Mouse (Mus musculus): ENCODE data around the gene Plekha8. TPM values are rescaled to one million over a fixed set of nuclear protein-coding genes. Genes with fewer than 3 reads are reported as not detected.

Plekha8 gene
- total and polyA plus RNA-seq, 2 experiments from 2014 or later: 5.2 to 14.9 TPM

DNA sequence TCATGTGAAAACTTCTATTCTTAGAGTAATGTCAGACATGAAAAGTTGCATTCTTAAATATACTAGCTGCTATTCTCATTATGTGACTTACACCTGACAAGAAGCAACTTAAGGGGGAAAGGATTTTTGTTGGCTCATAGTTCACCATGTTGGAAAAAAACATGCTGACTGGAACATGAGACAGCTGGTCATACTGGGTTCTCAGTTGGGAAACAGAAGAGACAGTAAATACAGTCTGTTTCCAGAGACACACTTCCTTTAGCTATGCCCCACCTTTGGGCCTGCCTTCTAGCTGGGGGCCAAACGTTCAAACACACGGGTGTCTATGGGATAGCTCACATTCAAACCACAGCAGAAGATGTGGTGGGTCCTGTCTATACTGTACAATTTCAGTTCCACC, 41.3 kb upstream of the Plekha8 start:
- no peak for DNase-seq (ENCODE audit: low spot score)
- Histone ChIP-seq H3K9ac (replicated peaks; ENCODE audit: low read length, poor library complexity, severe bottlenecking) (no peak overlapping the region), H3K4me2 (ENCODE audit: low read depth, low read length, poor library complexity, severe bottlenecking) (no peak overlapping the region), H3K27ac (ENCODE audit: low read depth, low read length) (no peak overlapping the region), H3K36me3 (ENCODE audit: insufficient read depth, low read length) (no peaks in the 10 kb centered on the region), H3K27me3 (ENCODE audit: insufficient read depth, low read length) (no peaks in the 10 kb centered on the region), H3K9me3 (ENCODE audit: low read length) (no peaks in the 10 kb centered on the region), H3K4me1 (ENCODE audit: insufficient read depth, low read length) (peaks cover 19% of the 10 kb centered on the region), H3K4me3 (ENCODE audit: low read depth, low read length) (no peak overlapping the region)
- no peak for TF ChIP-seq CTCF (IDR thresholded peaks at IDR 0.05)
- ATAC-seq (ENCODE audit: low FRiP score): no peak
- 53% methylated on average over 2 of the region's 2 CpGs for WGBS

DNA sequence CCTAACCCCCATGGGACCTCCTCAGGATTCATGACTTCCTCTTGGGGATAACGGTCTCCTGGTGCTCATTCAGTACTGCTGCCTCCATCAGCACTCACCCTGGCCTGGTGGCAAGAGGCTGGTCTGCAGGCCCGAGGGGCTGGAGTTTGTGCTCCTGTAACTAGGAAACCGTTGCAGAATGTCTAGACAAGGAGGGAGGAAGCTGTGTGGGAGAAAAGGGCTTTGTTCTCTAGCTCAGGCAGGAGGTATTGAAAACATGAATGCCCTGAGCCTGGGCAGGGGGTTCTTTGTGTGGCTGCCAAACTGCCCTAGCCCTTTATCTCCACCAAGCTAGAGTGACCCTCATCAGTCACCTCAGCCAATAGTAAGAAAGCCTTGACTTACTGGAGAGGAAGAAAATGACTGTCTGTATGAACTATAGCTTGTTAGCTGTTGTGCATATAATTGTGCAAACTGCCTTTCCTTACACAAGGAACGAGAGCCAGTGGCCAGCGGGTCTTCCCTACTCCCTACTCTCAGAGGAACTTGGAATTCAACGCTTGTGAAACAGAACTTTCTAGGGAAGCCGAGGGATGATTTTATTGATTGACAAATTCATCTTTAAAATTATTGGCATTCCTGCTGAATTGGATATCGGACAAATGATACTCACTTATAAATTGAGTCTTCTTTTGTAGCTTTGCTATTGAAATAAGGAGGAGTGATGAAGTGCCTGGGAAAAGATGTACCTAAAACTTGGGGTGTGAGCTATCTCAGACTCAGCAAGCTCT, 40.4 kb upstream of the Plekha8 start:
- peaks cover 19% of the 10 kb centered on the region for H3K4me1 ChIP-seq (ENCODE audit: insufficient read depth, low read length)

DNA sequence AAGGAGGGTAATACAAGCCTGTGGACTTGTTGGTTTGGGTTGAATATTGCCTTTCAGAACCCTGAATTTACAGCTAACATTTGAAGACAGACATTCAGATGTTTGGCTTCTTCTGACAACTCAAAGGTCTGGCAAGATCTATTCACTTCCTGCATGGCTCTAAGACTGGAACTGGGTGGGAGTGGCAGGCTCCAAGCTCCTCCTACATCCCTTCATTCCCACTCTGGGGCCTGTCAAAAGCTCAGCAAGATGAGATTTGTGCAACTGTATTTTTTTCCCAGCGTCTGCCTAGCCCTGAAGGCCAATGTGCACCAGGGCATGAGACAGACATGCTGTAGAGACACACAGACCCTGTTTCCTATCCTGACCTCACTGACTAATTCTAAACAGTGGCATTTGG, 39.1 kb upstream of the Plekha8 start:
- H3K4me3 ChIP-seq (ENCODE audit: low read depth, low read length): no peak overlapping the region
- peaks cover 19% of the 10 kb centered on the region for H3K4me1 ChIP-seq (ENCODE audit: insufficient read depth, low read length)
- no peaks in the 10 kb centered on the region for H3K27me3 ChIP-seq (ENCODE audit: insufficient read depth, low read length)
- ATAC-seq (ENCODE audit: low FRiP score) (no peak), DNase-seq (ENCODE audit: low spot score) (no peak)
- no peak overlapping the region for H3K27ac ChIP-seq (ENCODE audit: low read depth, low read length)
- H3K9ac ChIP-seq (replicated peaks; ENCODE audit: low read length, poor library complexity, severe bottlenecking): no peak overlapping the region
- 61% methylated on average over 1 of the region's 1 CpGs for WGBS
- no peak overlapping the region for H3K4me2 ChIP-seq (ENCODE audit: low read depth, low read length, poor library complexity, severe bottlenecking)
- H3K36me3 ChIP-seq (ENCODE audit: insufficient read depth, low read length): no peaks in the 10 kb centered on the region
- TF ChIP-seq CTCF (IDR thresholded peaks at IDR 0.05): no peak
- H3K9me3 ChIP-seq (ENCODE audit: low read length): no peaks in the 10 kb centered on the region

More for the DNA sequence above, 40.4 kb upstream of the Plekha8 start:
- Histone ChIP-seq H3K27me3 (ENCODE audit: insufficient read depth, low read length) (no peaks in the 10 kb centered on the region), H3K36me3 (ENCODE audit: insufficient read depth, low read length) (no peaks in the 10 kb centered on the region), H3K9ac (replicated peaks; ENCODE audit: low read length, poor library complexity, severe bottlenecking) (no peak overlapping the region), H3K9me3 (ENCODE audit: low read length) (no peaks in the 10 kb centered on the region), H3K4me3 (ENCODE audit: low read depth, low read length) (no peak overlapping the region), H3K27ac (ENCODE audit: low read depth, low read length) (0 out of 2 replicates have a peak overlapping the region, but pooled peaks have one; percentile 47), H3K4me2 (ENCODE audit: low read depth, low read length, poor library complexity, severe bottlenecking) (no peak overlapping the region)
- WGBS: 15% methylated on average over 8 of the region's 8 CpGs
- DNase-seq (ENCODE audit: low spot score) (peak; percentile 82), ATAC-seq (ENCODE audit: low FRiP score) (peak; percentile 77)
- no peak for TF ChIP-seq CTCF (IDR thresholded peaks at IDR 0.05)

DNA sequence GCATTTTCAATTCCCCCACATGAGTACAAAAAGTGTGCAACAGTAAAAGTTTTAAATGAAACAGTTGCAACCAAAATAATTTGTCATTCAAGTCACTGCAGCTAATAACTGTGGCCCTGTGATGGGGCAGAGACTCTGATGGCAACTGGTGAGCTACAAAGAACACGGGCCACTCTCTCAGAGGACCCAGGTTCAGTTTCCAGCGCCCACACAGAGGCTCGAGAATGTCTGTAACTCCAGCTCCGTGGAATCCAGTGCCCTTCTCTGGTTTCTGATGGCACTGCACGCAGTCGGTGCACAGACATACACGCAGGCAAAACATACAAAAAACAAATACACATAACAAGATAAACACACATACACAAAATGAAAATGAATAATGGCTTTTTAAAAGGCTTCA, 37.2 kb upstream of the Plekha8 start:
- no peak for DNase-seq (ENCODE audit: low spot score)
- no peak for ATAC-seq (ENCODE audit: low FRiP score)
- H3K27ac ChIP-seq (ENCODE audit: low read depth, low read length): no peak overlapping the region
- TF ChIP-seq CTCF (IDR thresholded peaks at IDR 0.05): no peak
- H3K27me3 ChIP-seq (ENCODE audit: insufficient read depth, low read length): no peaks in the 10 kb centered on the region
- no peak overlapping the region for H3K4me2 ChIP-seq (ENCODE audit: low read depth, low read length, poor library complexity, severe bottlenecking)
- no peaks in the 10 kb centered on the region for H3K9me3 ChIP-seq (ENCODE audit: low read length)
- whole genome bisulfite sequencing: 94% methylated on average over 7 of the region's 7 CpGs
- no peaks in the 10 kb centered on the region for H3K36me3 ChIP-seq (ENCODE audit: insufficient read depth, low read length)
- H3K4me3 ChIP-seq (ENCODE audit: low read depth, low read length): no peak overlapping the region
- H3K9ac ChIP-seq (replicated peaks; ENCODE audit: low read length, poor library complexity, severe bottlenecking): no peak overlapping the region
- H3K4me1 ChIP-seq (ENCODE audit: insufficient read depth, low read length): peaks cover 24% of the 10 kb centered on the region

DNA sequence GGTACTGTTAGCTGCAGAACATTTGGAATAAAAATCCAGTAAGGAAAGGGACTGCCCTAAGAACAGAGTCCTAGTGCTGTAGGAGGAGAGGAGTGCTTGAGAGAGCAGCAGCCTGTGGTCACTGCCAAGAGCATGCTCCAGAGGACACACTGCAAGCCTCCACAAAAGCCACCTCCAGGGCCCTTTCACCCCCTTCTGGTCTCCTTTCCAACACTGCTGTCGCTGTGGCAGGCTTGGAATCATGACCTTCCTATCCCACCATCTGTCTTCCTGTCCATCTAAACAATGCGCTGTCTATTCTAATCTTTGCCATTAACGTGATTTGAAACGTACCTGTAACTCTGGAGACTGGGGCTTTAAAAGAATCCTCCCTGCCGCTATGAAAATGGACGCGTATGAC, 36.4 kb upstream of the Plekha8 start:
- no peak for TF ChIP-seq CTCF (IDR thresholded peaks at IDR 0.05)
- no peak overlapping the region for H3K27ac ChIP-seq (ENCODE audit: low read depth, low read length)
- DNase-seq (ENCODE audit: low spot score) (peak; percentile 56), ATAC-seq (ENCODE audit: low FRiP score) (no peak)
- H3K27me3 ChIP-seq (ENCODE audit: insufficient read depth, low read length): no peaks in the 10 kb centered on the region
- H3K4me2 ChIP-seq (ENCODE audit: low read depth, low read length, poor library complexity, severe bottlenecking): no peak overlapping the region
- no peak overlapping the region for H3K4me3 ChIP-seq (ENCODE audit: low read depth, low read length)
- 54% methylated on average over 7 of the region's 7 CpGs for WGBS
- H3K9ac ChIP-seq (replicated peaks; ENCODE audit: low read length, poor library complexity, severe bottlenecking): no peak overlapping the region
- H3K36me3 ChIP-seq (ENCODE audit: insufficient read depth, low read length): no peaks in the 10 kb centered on the region
- H3K9me3 ChIP-seq (ENCODE audit: low read length): no peaks in the 10 kb centered on the region
- H3K4me1 ChIP-seq (ENCODE audit: insufficient read depth, low read length): peaks cover 24% of the 10 kb centered on the region

DNA sequence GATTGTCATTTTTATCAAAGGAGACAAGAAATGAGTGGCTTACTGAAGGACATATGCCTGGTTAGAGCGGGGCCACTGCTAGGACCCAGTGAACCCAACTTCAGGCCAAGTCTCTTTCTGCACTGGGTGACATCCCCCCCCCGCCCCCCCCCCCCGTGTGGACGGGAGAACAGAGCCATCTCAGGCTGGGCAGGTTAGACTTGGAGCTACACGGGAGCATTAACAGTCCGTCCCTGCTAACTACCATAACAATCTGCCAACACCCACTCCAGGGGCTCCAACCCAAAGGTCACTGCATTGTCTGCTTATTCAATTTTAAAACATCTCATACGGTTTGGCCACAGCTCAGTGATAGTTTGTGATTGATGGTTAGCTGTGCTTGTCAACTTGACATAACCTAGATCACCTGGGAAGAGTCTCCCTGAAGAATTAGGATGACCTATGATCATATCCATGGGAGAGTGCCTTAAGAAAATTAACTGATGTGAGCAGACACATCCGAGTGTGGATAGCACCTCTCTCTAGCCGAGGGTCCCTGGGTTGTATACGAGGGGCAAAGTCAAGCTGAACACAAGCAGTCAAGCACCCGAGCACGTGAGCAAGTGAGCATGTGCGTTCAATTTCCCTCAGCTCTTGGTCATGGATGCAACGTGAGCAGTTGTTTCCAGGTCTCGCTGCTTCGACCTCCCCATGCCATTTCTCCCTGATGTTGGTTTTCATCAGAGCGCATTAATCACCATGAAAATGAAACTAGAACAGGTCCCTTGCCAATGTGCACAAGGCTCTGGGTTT, 32.7 kb upstream of the Plekha8 start:
- Histone ChIP-seq H3K9me3 (ENCODE audit: low read length) (no peaks in the 10 kb centered on the region), H3K4me1 (ENCODE audit: insufficient read depth, low read length) (peaks cover 13% of the 10 kb centered on the region; the same call in 1 of the 2 replicates), H3K27ac (ENCODE audit: low read depth, low read length) (no peak overlapping the region), H3K27me3 (ENCODE audit: insufficient read depth, low read length) (no peaks in the 10 kb centered on the region), H3K36me3 (ENCODE audit: insufficient read depth, low read length) (no peaks in the 10 kb centered on the region), H3K9ac (replicated peaks; ENCODE audit: low read length, poor library complexity, severe bottlenecking) (no peak overlapping the region), H3K4me3 (ENCODE audit: low read depth, low read length) (no peak overlapping the region), H3K4me2 (ENCODE audit: low read depth, low read length, poor library complexity, severe bottlenecking) (peak overlapping the region; percentile 22; the same call in 1 of the 2 replicates)
- 75% methylated on average over 16 of the region's 17 CpGs for WGBS
- no peak for TF ChIP-seq CTCF (IDR thresholded peaks at IDR 0.05)
- ATAC-seq (ENCODE audit: low FRiP score) (no peak), DNase-seq (ENCODE audit: low spot score) (no peak)
